Mouse (Mus musculus) stomach, postnatal 0 days (tissue): ENCODE data around the gene St5. TPM values are rescaled to one million over a fixed set of nuclear protein-coding genes. Genes with fewer than 3 reads are reported as not detected.

Source experiments
- ATAC-seq: fragments of 200-750 bp; cut with Nextera tagmentation; 2 replicates; pipeline ENCODE4 v1.8.0; 2017; ENCODE audit not compliant: low FRiP score, low TSS enrichment
- DNase-seq: peaks from one replicate; pipeline ENCODE4 v3.0.0-alpha.2; 2016; ENCODE audit warnings: low spot score
- H3K27ac ChIP-seq: fragments of 300-500 bp; sonication (generic); replicated peaks from 2 replicates; pipeline ENCODE4 v1.5.1; 2014; ENCODE audit warnings: mild to moderate bottlenecking, control low read depth
- H3K27me3 ChIP-seq: fragments of 300-500 bp; sonication (generic); 2 replicates; pipeline ENCODE4 v1.6.1; 2014; ENCODE audit warnings: low read length; ENCODE audit not compliant: control insufficient read depth, insufficient read depth
- H3K36me3 ChIP-seq: fragments of 300-500 bp; sonication (generic); 2 replicates; pipeline ENCODE4 v1.6.1; 2014; ENCODE audit warnings: low read length, mixed read lengths; ENCODE audit not compliant: control insufficient read depth, insufficient read depth
- H3K4me1 ChIP-seq: fragments of 300-500 bp; sonication (generic); replicated peaks from 2 replicates; pipeline ENCODE4 v1.6.1; 2014; ENCODE audit warnings: antibody characterized with exemption; ENCODE audit not compliant: control insufficient read depth, insufficient read depth
- H3K4me2 ChIP-seq: fragments of 300-500 bp; sonication (generic); replicated peaks from 2 replicates; pipeline ENCODE4 v1.6.1; 2014; ENCODE audit warnings: low read depth, mild to moderate bottlenecking, control low read depth, moderate library complexity
- H3K4me3 ChIP-seq: fragments of 300-500 bp; sonication (generic); 2 replicates; pipeline ENCODE4 v1.5.1; 2014; ENCODE audit warnings: low read depth, low read length, control low read depth
- H3K9ac ChIP-seq: fragments of 300-500 bp; sonication (generic); 2 replicates; pipeline ENCODE4 v1.6.1; 2014; ENCODE audit warnings: mild to moderate bottlenecking, low read length, control low read depth, mixed read lengths
- H3K9me3 ChIP-seq: fragments of 300-500 bp; sonication (generic); 2 replicates; pipeline ENCODE4 v1.6.1; 2016; ENCODE audit warnings: low read length; ENCODE audit not compliant: control insufficient read depth
- CTCF ChIP-seq: IDR thresholded peaks from 2 replicates; pipeline ENCODE4 v1.5.1; 2016; ENCODE audit warnings: antibody characterized with exemption, low read depth, mild to moderate bottlenecking, moderate library complexity
- EP300 ChIP-seq: optimal IDR thresholded peaks from 2 replicates; pipeline ENCODE3; 2016; ENCODE audit warnings: antibody characterized with exemption
- WGBS: fragments of 180-500 bp; shearing (Covaris S2); extraction: QIAGEN DNeasy Blood & Tissue Kit; methylation state at CpG from one replicate; pipeline ENCODE4 v1.1.7; 2014; 5-methylcytosine and 5-hydroxymethylcytosine counted together
- polyA plus RNA-seq: library from polyadenylated mRNA; unstranded; fragments of >200 nt; fragmentation: Nextera tagmentation; extraction: Ambion mirVana; gene quantifications from 2 replicates; pipeline ENCODE4 v1.2.1, GENCODE M21; 2015

The St5 gene
- polyA plus RNA-seq, 1 experiment from 2014 or later, result 35.6 TPM

- no peak for ATAC-seq
- Histone ChIP-seq H3K27me3 (no peaks in the 10 kb centered on the region), H3K4me2 (no peak overlapping the region), H3K4me3 (no peak overlapping the region), H3K9me3 (no peaks in the 10 kb centered on the region), H3K4me1 (peaks cover 7% of the 10 kb centered on the region), H3K9ac (no peak overlapping the region), H3K36me3 (no peaks in the 10 kb centered on the region), H3K27ac (no peak overlapping the region)
- no peak for DNase-seq
- TF ChIP-seq EP300, result no peak
- no peak for TF ChIP-seq CTCF
- 66% methylated on average over 3 of the region's 3 CpGs for WGBS
Measured at GRCm38 (mm10) chr7:109620288-109620687, 83.1 kb downstream of the St5 start.

- H3K27me3 ChIP-seq, result no peaks in the 10 kb centered on the region
- no peak overlapping the region for H3K4me2 ChIP-seq
- H3K9me3 ChIP-seq, result no peaks in the 10 kb centered on the region
- peaks cover 7% of the 10 kb centered on the region for H3K4me1 ChIP-seq
- no peak overlapping the region for H3K27ac ChIP-seq
- no peaks in the 10 kb centered on the region for H3K36me3 ChIP-seq
- no peak for TF ChIP-seq EP300
- peak; percentile 89 for TF ChIP-seq CTCF
- H3K4me3 ChIP-seq, result no peak overlapping the region
- ATAC-seq (no peak), DNase-seq (peak; percentile 66)
- H3K9ac ChIP-seq, result no peak overlapping the region
- WGBS, result 24% methylated on average over 6 of the region's 6 CpGs
Measured at GRCm38 (mm10) chr7:109618721-109619120, 84.7 kb downstream of the St5 start.

GRCm38 (mm10) chr7:109617838-109618237 lies 85.6 kb downstream of the St5 start:
- H3K4me1 ChIP-seq, result peaks cover 7% of the 10 kb centered on the region
- DNase-seq (no peak), ATAC-seq (no peak)

GRCm38 (mm10) chr7:109616034-109616979 lies 87.1 kb downstream of the St5 start:
- WGBS, result 3% methylated on average over 25 of the region's 25 CpGs
- Histone ChIP-seq H3K4me3 (peak overlapping the region; percentile 47), H3K27ac (peak overlapping the region; percentile 94), H3K4me2 (peak overlapping the region; percentile 65), H3K4me1 (peaks cover 4% of the 10 kb centered on the region), H3K9ac (peak overlapping the region; percentile 65), H3K36me3 (no peaks in the 10 kb centered on the region), H3K27me3 (no peaks in the 10 kb centered on the region), H3K9me3 (no peaks in the 10 kb centered on the region)
- DNase-seq (peak; percentile 88), ATAC-seq (peak; percentile 96)
- no peak for TF ChIP-seq CTCF
- no peak for TF ChIP-seq EP300

More at GRCm38 (mm10) chr7:109617838-109618237, 85.6 kb downstream of the St5 start:
- H3K27ac ChIP-seq, result no peak overlapping the region
- WGBS, result 42% methylated on average over 3 of the region's 3 CpGs
- H3K4me2 ChIP-seq, result no peak overlapping the region
- TF ChIP-seq EP300 (no peak), CTCF (no peak)
- H3K36me3 ChIP-seq, result no peaks in the 10 kb centered on the region
- H3K9me3 ChIP-seq, result no peaks in the 10 kb centered on the region
- H3K4me3 ChIP-seq, result no peak overlapping the region
- no peaks in the 10 kb centered on the region for H3K27me3 ChIP-seq
- H3K9ac ChIP-seq, result no peak overlapping the region

- ATAC-seq, result no peak
- peak overlapping the region; percentile 47 for H3K4me3 ChIP-seq
- peak overlapping the region; percentile 65 for H3K9ac ChIP-seq
- H3K27ac ChIP-seq, result peak overlapping the region; percentile 94
- no peak for TF ChIP-seq EP300
- no peak for TF ChIP-seq CTCF
- DNase-seq, result no peak
- peak overlapping the region; percentile 65 for H3K4me2 ChIP-seq
- no peaks in the 10 kb centered on the region for H3K9me3 ChIP-seq
- 20% methylated on average over 4 of the region's 4 CpGs for WGBS
- H3K27me3 ChIP-seq, result no peaks in the 10 kb centered on the region
- H3K36me3 ChIP-seq, result no peaks in the 10 kb centered on the region
- H3K4me1 ChIP-seq, result peaks cover 2% of the 10 kb centered on the region; the same call in 1 of the 2 replicates
Measured at GRCm38 (mm10) chr7:109615601-109616000, 87.8 kb downstream of the St5 start.

- Histone ChIP-seq H3K4me2 (peak overlapping the region; percentile 65), H3K36me3 (no peaks in the 10 kb centered on the region), H3K27me3 (no peaks in the 10 kb centered on the region), H3K9ac (peak overlapping the region; percentile 65), H3K4me3 (peak overlapping the region; percentile 47), H3K4me1 (0 out of 2 replicates have a peak, but pooled peaks cover 2% of the 10 kb centered on the region), H3K27ac (peak overlapping the region; percentile 94), H3K9me3 (no peaks in the 10 kb centered on the region)
- 11% methylated on average over 4 of the region's 4 CpGs for WGBS
- TF ChIP-seq EP300, result no peak
- TF ChIP-seq CTCF, result no peak
- ATAC-seq, result no peak
- DNase-seq, result peak; percentile 24
Measured at GRCm38 (mm10) chr7:109614939-109615338, 88.5 kb downstream of the St5 start.
